Mouse (Mus musculus): ENCODE measurements around the gene Cacng4. TPM values are rescaled to one million over a fixed set of nuclear protein-coding genes. Genes with fewer than 3 reads are reported as not detected.

Gene Cacng4
- polyA plus RNA-seq, 1 experiment from 2014 or later: 6.2 TPM

DNA sequence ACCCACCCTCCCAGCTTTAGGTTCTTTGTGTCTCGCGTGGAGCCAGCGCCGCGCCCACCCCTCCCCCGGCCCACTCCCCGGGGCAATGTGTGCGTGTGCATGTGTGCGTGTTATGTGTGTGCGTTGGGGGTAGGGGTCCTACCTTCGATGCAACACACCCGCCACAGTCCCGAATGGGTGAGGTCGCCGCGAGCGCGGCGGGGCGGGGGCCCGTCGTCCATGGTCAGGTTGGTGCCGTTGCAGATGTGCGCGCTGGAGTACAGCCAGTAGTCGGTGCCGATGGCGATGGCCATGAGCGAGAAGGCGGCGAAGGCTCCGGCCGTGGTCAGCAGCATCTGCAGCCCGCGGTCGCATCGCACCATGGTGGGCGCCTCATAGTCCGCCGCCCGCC, 259 bp downstream of the Cacng4 start:
- Histone ChIP-seq H3K36me3 (peaks cover 7% of the 10 kb centered on the region; the same call in 1 of the 2 replicates), H3K27me3 (peaks cover 62% of the 10 kb centered on the region), H3K9ac (peak overlapping the region; percentile 71), H3K4me1 (peaks cover 28% of the 10 kb centered on the region), H3K4me3 (peak overlapping the region; percentile 69), H3K4me2 (peak overlapping the region; percentile 95), H3K27ac (peak overlapping the region; percentile 33), H3K9me3 (no peaks in the 10 kb centered on the region)
- 0 out of 2 replicates have a peak, but pooled peaks have one; percentile 7 for ATAC-seq (ENCODE audit: insufficient number of reproducible peaks, insufficient read depth, low FRiP score, low TSS enrichment, low read depth)
- under 1% methylated on average over 36 of the region's 41 CpGs for WGBS

DNA sequence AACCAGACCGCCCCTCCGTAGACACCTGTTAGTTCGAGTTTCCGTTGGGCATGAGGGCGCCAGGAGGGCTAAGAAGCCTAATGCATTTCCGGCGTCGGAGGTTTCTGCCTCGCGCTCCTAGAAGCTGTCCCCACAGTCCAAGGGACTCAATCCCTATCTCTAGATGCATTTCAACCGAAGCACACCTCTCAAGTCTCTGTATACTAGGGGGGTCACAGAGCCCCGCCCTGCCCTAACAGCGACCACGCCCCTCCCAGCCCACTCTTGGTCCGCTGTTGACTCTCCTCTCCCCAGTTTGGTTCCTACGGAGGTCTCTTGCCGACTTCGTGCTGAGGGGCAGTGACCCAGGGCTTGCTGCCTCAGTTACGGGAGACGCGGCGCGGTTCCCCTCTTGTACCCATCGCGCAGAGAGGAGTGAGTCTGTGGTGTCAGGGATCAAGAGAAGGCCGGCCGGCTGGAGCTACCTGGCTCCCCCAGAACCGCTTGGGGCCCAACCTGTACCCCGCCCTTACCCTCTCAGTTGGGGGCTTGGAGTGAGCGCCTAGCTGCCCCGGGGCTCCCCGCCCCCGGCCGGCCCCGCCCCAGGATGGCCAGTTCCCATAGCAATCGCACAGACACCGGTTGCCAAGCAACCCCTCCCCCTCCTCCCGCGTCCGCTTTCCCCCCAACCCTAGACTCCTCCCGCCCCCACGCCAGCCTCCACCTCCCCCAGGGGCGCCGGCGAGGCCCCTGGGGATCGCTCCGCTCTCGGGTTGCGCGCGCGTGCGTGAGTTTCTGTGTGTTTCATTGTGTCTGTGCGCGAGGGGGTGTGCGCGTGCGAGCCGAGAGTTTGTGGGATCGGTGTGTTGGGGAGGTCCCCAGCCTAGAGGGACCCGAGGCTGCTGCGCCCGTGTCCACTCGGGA, 906 bp downstream of the Cacng4 start:
- H3K27ac ChIP-seq: peak overlapping the region; percentile 33; the same call in 1 of the 2 replicates
- peak overlapping the region; percentile 71 for H3K9ac ChIP-seq
- H3K27me3 ChIP-seq: peaks cover 56% of the 10 kb centered on the region
- peaks cover 7% of the 10 kb centered on the region; the same call in 1 of the 2 replicates for H3K36me3 ChIP-seq
- H3K4me3 ChIP-seq: peak overlapping the region; percentile 69
- H3K9me3 ChIP-seq: no peaks in the 10 kb centered on the region
- peak overlapping the region; percentile 95 for H3K4me2 ChIP-seq
- WGBS: under 1% methylated on average over 64 of the region's 64 CpGs
- 0 out of 2 replicates have a peak, but pooled peaks have one; percentile 27 for ATAC-seq (ENCODE audit: insufficient number of reproducible peaks, insufficient read depth, low FRiP score, low TSS enrichment, low read depth)
- H3K4me1 ChIP-seq: peaks cover 27% of the 10 kb centered on the region

DNA sequence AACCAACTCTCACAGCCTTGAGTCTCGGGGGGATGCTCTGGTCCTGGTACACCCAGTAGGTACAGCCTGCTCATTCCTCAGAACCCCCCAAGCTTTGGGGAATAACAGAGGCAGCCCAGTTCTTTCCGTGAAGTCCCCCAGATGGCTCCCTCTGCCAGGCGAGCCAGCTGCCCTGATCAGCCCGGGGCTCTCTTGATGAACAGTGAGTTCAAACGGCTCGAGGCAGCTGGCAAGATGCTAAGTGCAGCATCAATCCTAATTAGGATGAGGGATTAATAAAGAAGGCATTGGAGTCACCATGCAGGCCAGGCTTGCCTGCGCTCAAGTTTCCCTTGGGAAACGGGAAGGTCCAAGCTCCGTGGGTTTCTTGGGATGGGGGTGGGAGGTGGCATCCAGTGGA, 2.2 kb downstream of the Cacng4 start:
- H3K4me3 ChIP-seq: no peak overlapping the region
- H3K36me3 ChIP-seq: peaks cover 7% of the 10 kb centered on the region; the same call in 1 of the 2 replicates
- H3K27me3 ChIP-seq: peaks cover 42% of the 10 kb centered on the region
- H3K4me1 ChIP-seq: peaks cover 27% of the 10 kb centered on the region
- H3K9ac ChIP-seq: no peak overlapping the region
- no peak for ATAC-seq (ENCODE audit: insufficient number of reproducible peaks, insufficient read depth, low FRiP score, low TSS enrichment, low read depth)
- 18% methylated on average over 9 of the region's 9 CpGs for WGBS
- H3K9me3 ChIP-seq: no peaks in the 10 kb centered on the region
- H3K4me2 ChIP-seq: peak overlapping the region; percentile 95
- no peak overlapping the region for H3K27ac ChIP-seq

DNA sequence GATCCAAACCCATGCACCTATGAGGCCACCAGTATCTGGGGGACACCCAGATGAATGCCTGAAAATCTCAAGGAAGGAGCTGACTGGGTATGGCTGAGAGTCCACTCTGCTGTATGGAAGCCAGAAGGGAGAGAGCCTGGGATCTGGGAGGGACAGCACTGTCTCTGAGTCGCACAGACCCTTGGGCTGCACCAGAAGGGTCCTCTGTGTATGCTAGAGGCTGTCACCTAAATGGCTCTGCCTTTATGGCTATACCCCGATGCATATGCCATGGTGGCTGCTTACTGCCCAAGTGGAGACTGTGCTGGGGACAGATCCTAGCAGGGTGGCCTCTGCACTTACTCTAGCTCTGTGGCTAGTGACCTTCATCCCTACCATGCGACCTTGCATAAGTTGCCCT, 8.6 kb downstream of the Cacng4 start:
- Histone ChIP-seq H3K36me3 (peaks cover 7% of the 10 kb centered on the region; the same call in 1 of the 2 replicates), H3K4me2 (no peak overlapping the region), H3K9ac (no peak overlapping the region), H3K4me1 (no peaks in the 10 kb centered on the region), H3K27me3 (no peaks in the 10 kb centered on the region), H3K9me3 (no peaks in the 10 kb centered on the region), H3K27ac (no peak overlapping the region), H3K4me3 (no peak overlapping the region)
- WGBS: 70% methylated on average over 3 of the region's 3 CpGs
- no peak for ATAC-seq (ENCODE audit: insufficient number of reproducible peaks, insufficient read depth, low FRiP score, low TSS enrichment, low read depth)

DNA sequence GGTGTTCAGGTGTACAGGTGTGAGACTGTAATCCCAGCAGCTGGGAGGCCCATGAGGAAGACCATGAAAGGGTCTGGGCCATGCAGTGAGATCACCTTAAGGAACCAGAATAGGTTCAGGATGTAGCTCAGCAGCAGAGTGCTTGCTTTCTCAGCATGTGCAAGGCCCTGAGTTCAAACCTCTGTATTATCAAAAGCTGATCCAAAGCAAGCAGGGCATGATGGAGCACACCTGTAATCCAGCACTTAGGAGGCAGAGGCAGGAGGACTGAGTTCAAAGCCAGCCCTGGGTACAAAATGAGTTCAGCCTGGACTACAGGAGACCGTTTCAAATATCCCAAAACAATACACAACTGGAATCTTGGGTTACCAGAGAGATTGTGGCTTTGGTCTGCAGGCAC, 9.1 kb downstream of the Cacng4 start:
- Histone ChIP-seq H3K27me3 (no peaks in the 10 kb centered on the region), H3K36me3 (peaks cover 7% of the 10 kb centered on the region; the same call in 1 of the 2 replicates), H3K4me1 (no peaks in the 10 kb centered on the region), H3K4me3 (no peak overlapping the region), H3K27ac (no peak overlapping the region), H3K4me2 (no peak overlapping the region), H3K9ac (no peak overlapping the region), H3K9me3 (no peaks in the 10 kb centered on the region)
- ATAC-seq (ENCODE audit: insufficient number of reproducible peaks, insufficient read depth, low FRiP score, low TSS enrichment, low read depth): no peak
- WGBS: 73% methylated on average over 1 of the region's 1 CpGs

DNA sequence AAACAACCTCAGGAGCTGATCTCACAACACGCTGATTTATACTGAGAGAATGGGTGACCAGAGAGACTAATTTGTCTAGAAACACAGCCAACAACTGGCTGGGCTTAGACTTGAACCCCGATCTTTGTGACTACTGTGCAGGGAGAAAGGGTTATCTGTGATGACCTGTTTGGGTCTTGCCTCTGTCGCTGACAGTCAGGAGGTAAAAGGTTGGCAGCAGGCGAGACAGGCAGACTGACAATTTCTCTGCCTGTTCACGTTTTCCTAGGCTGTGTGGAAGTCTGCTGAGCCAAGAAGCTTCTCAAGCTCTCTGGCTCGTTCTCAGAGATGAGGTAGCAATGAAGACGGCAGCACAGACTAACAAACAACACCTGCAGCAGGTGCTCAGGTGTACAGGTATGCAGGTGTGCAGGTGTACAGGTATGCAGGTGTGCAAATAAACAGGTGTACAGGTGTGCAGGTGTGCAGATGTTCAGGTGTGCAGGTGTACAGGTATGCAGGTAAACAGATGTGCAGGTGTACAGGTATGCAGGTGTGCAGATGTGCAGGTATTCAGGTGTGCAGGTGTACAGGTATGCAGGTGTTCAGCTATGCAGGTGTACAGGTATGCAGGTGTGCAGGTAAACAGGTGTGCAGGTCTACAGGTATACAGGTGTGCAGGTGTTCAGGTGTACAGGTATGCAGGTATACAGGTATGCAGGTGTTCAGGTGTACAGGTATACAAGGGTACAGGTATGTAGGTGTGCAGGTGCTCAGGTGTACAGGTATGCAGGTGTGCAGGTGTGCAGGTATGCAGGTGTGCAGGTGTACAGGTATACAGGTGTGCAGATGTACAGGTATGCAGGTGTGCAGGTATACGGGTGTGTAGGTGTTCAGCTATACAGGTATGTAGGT, 10.2 kb downstream of the Cacng4 start:
- no peaks in the 10 kb centered on the region for H3K9me3 ChIP-seq
- H3K4me3 ChIP-seq: no peak overlapping the region
- WGBS: 89% methylated on average over 8 of the region's 8 CpGs
- H3K4me2 ChIP-seq: no peak overlapping the region
- H3K4me1 ChIP-seq: no peaks in the 10 kb centered on the region
- H3K27me3 ChIP-seq: no peaks in the 10 kb centered on the region
- no peak overlapping the region for H3K27ac ChIP-seq
- H3K9ac ChIP-seq: no peak overlapping the region
- ATAC-seq (ENCODE audit: insufficient number of reproducible peaks, insufficient read depth, low FRiP score, low TSS enrichment, low read depth): no peak
- H3K36me3 ChIP-seq: no peaks in the 10 kb centered on the region

DNA sequence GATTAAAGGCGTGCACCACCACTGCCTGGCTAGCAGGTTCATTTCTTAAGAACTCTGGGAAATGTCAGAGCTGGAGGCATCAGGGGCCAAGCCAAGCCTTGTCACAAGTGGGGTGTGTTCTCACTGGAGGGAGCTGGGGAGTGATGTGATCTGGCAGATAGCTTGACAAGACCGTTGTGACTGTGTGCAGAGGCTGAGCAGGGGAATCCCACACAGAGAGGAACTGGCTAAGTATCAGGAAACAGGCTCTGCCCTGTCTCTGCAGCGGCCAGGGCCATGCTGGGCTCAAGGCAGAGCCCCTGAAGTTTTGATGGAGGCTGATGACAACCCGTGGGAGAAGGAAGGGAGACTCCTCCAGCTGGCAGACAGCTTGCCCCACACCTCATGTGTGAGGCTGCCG, 11.8 kb downstream of the Cacng4 start:
- H3K9ac ChIP-seq: no peak overlapping the region
- no peak for ATAC-seq (ENCODE audit: insufficient number of reproducible peaks, insufficient read depth, low FRiP score, low TSS enrichment, low read depth)
- peaks cover 1% of the 10 kb centered on the region for H3K4me1 ChIP-seq
- 62% methylated on average over 5 of the region's 5 CpGs for WGBS
- no peak overlapping the region for H3K4me2 ChIP-seq
- H3K27ac ChIP-seq: no peak overlapping the region
- H3K27me3 ChIP-seq: no peaks in the 10 kb centered on the region
- no peaks in the 10 kb centered on the region for H3K36me3 ChIP-seq
- H3K4me3 ChIP-seq: no peak overlapping the region
- no peaks in the 10 kb centered on the region for H3K9me3 ChIP-seq

DNA sequence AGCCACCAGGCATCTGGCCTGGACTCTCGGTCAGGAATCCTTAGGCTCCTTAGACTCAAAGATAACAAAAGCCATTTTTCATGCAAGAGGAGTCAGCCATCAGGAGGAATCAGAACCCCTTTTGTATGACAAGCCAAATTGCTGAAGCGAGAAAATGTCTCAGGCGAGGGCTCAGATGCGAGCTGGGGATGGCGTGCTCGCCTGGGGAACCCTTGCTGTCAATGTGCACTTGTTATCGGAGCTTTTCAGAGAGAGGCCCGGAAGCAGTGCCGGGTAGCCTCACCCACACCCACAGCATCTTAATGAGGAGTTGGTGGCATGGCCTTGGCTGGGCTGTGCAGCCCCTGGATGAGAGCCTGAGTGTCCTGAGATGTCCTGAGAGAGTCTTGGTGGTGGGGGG, 15.5 kb downstream of the Cacng4 start:
- H3K9ac ChIP-seq: no peak overlapping the region
- ATAC-seq (ENCODE audit: insufficient number of reproducible peaks, insufficient read depth, low FRiP score, low TSS enrichment, low read depth): no peak
- H3K4me1 ChIP-seq: peaks cover 10% of the 10 kb centered on the region
- no peaks in the 10 kb centered on the region for H3K36me3 ChIP-seq
- no peak overlapping the region for H3K4me3 ChIP-seq
- H3K27ac ChIP-seq: no peak overlapping the region
- no peaks in the 10 kb centered on the region for H3K9me3 ChIP-seq
- H3K4me2 ChIP-seq: no peak overlapping the region
- WGBS: 67% methylated on average over 9 of the region's 9 CpGs
- no peaks in the 10 kb centered on the region for H3K27me3 ChIP-seq

DNA sequence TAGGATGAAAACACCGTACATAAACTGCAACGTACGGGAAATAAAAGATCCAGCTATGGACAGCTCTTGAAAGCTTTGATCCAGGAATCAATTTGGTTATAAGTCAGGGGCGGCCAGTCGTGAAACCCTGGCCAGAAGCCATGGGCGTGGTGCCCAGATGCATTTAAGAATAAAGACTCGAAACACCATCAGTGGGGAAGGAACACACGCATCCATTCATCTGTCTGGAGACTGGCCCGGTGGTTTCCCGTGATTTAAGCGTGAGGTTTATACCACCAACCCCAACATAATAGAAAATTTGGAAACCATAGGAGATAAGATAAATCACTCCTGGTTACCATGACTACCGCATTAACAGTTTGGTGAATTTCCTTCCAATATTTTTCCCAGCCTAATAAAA, 16.9 kb downstream of the Cacng4 start:
- H3K27me3 ChIP-seq: no peaks in the 10 kb centered on the region
- H3K4me2 ChIP-seq: no peak overlapping the region
- no peak for ATAC-seq (ENCODE audit: insufficient number of reproducible peaks, insufficient read depth, low FRiP score, low TSS enrichment, low read depth)
- H3K9me3 ChIP-seq: no peaks in the 10 kb centered on the region
- H3K36me3 ChIP-seq: no peaks in the 10 kb centered on the region
- H3K4me1 ChIP-seq: peaks cover 23% of the 10 kb centered on the region
- WGBS: 52% methylated on average over 12 of the region's 12 CpGs
- H3K4me3 ChIP-seq: no peak overlapping the region
- H3K9ac ChIP-seq: no peak overlapping the region
- no peak overlapping the region for H3K27ac ChIP-seq

DNA sequence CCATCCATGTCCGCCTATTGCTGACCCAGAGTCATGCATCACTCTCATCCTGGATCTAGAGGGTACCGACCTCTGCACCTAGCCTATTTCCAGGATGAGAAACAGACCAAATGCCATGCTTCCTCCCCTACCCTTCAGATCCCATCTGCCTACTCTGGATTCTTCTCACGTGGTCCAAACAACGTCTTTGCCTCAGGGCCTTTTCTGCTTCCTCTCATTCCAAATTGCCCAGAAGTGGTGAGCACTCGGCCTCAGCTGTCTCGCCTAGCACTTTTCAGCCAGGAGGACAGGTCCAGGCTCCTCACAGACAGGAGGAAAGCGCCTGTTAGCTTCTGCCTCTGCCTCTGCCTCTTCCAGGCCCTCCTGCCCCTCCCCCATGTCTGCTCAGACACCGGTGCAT, 21.0 kb downstream of the Cacng4 start:
- H3K27ac ChIP-seq: no peak overlapping the region
- no peaks in the 10 kb centered on the region for H3K9me3 ChIP-seq
- H3K4me3 ChIP-seq: no peak overlapping the region
- no peaks in the 10 kb centered on the region for H3K27me3 ChIP-seq
- no peaks in the 10 kb centered on the region for H3K36me3 ChIP-seq
- peaks cover 30% of the 10 kb centered on the region for H3K4me1 ChIP-seq
- ATAC-seq (ENCODE audit: insufficient number of reproducible peaks, insufficient read depth, low FRiP score, low TSS enrichment, low read depth): no peak
- H3K9ac ChIP-seq: no peak overlapping the region
- no peak overlapping the region for H3K4me2 ChIP-seq
- 38% methylated on average over 8 of the region's 8 CpGs for WGBS

DNA sequence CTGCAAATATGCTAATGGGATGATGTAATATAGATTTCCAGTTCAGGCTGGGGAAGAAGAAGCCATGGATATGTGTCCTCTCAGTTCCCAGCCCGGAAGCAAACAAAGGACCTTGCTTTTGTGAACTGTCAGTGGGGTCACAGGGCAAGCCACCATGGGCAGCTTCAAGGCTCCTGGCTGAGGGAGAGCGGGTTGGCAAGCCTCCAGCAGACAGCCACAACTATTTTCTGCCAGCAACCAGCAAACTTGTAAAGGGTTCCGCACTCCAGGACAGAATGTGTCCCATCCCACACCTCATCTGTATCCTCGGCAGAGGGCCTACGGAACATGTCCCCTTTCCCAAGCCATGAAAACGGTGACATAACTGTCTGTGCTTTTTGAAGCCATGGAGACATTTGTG, 22.4 kb downstream of the Cacng4 start:
- no peak overlapping the region for H3K4me3 ChIP-seq
- 70% methylated on average over 6 of the region's 6 CpGs for WGBS
- no peak for ATAC-seq (ENCODE audit: insufficient number of reproducible peaks, insufficient read depth, low FRiP score, low TSS enrichment, low read depth)
- no peaks in the 10 kb centered on the region for H3K9me3 ChIP-seq
- H3K27me3 ChIP-seq: no peaks in the 10 kb centered on the region
- no peak overlapping the region for H3K27ac ChIP-seq
- H3K36me3 ChIP-seq: no peaks in the 10 kb centered on the region
- peaks cover 23% of the 10 kb centered on the region for H3K4me1 ChIP-seq
- no peak overlapping the region for H3K9ac ChIP-seq
- H3K4me2 ChIP-seq: no peak overlapping the region
